Mouse (Mus musculus): ENCODE measurements around the gene Eef2.

- TF ChIP-seq CTCF (IDR thresholded peaks at IDR 0.05; ENCODE audit: low read depth, low read length): no peak
- TF ChIP-seq GATA1 (IDR thresholded peaks at IDR 0.05; ENCODE audit: borderline replicate concordance, low read length): no peak
- no peak for TF ChIP-seq TAL1 (conservative IDR thresholded peaks at IDR 0.05; ENCODE audit: low read depth, low read length)
- TF ChIP-seq POLR2AphosphoS5 (IDR thresholded peaks at IDR 0.05; ENCODE audit: insufficient replicate concordance, low read depth, low read length): no peak
- no peak for TF ChIP-seq GATA2 (IDR thresholded peaks at IDR 0.05; ENCODE audit: borderline replicate concordance, low read depth, low read length)
Observed at GRCm38 (mm10) chr10:81221402-81222015, 45.1 kb downstream of the Eef2 start.
